ENCODE assay signal across 10 mouse cellular contexts in the genomic region with DNA sequence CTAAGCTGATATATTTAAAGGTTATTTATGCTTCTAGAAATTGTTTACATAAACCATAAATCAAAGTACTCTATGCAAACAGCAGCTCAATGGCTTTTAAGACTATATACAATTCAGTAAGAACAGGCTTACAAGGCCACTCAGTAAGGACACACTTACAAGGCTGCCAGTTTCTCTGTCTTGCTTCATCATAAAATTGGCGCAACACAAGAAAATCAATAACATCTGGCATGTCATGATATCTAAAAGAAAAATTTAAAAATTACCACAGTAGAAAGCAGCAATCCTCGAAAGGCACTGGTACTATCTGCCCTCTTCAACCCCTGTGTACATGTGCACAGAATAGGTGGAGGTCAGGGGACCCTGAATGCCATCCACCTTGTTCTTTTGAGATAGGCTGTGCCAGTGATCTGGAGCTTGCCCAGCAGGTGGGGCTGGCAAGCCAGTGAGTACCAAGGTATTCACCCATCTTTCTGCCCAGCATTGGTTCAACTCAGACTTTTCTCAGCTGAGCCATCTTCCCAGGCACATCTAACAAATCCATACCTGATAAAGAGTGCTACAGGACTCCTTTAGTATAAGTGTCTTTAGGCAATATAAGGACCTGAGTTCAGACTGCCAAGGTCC. TPM values are rescaled to one million over a fixed set of nuclear protein-coding genes. Genes with fewer than 3 reads are reported as not detected.
DNase-seq lines count a peak whose midpoint lies in the region; ATAC-seq lines count a peak whose summit lies in the region.
"Had no signal": no experiment of that assay in that cellular context is flagged by ENCODE, and none has a peak within 500 bp of the region (broad histone marks: within the 10 kb centered on the region; RNA-seq: fewer than 3 reads in every experiment).

No protein-coding gene starts in this region.

- intact Hi-C loops in heart, postnatal 14 days (cut with DNase I), result no loop called here

- H3K4me3 ChIP-seq in midbrain, embryonic 11.5 days (ENCODE audit: low read depth, low read length), result no peak overlapping the region
- H3K4me3 ChIP-seq: erythroblast, embryonic 14.5 days; limb, embryonic 13.5 days had no signal

- no peak overlapping the region for H3K27ac ChIP-seq in midbrain, embryonic 11.5 days (ENCODE audit: low read depth, low read length)
- H3K27ac ChIP-seq: limb, embryonic 13.5 days had no signal

- H3K4me2 ChIP-seq in midbrain, embryonic 11.5 days, result no peak overlapping the region
- H3K4me2 ChIP-seq: limb, embryonic 13.5 days had no signal

- WGBS in midbrain, embryonic 11.5 days, result 92% methylated on average over 2 of the region's 2 CpGs

- H3K36me3 ChIP-seq in midbrain, embryonic 11.5 days (ENCODE audit: control insufficient read depth, insufficient read depth, low read length), result peaks cover 39% of the 10 kb centered on the region

- H3K4me1 ChIP-seq in midbrain, embryonic 11.5 days (ENCODE audit: control insufficient read depth, insufficient read depth, low read length), result no peaks in the 10 kb centered on the region
- H3K4me1 ChIP-seq: limb, embryonic 13.5 days had no signal

- no peaks in the 10 kb centered on the region for H3K9me3 ChIP-seq in midbrain, embryonic 11.5 days (ENCODE audit: control insufficient read depth, low read length)
- H3K9me3 ChIP-seq: limb, embryonic 13.5 days had no signal

- H3K27me3 ChIP-seq in midbrain, embryonic 11.5 days (ENCODE audit: control insufficient read depth, insufficient read depth, low read length), result no peaks in the 10 kb centered on the region
- H3K27me3 ChIP-seq: limb, embryonic 13.5 days had no signal

- no peak overlapping the region for H3K9ac ChIP-seq in midbrain, embryonic 11.5 days (ENCODE audit: low read length)
- H3K9ac ChIP-seq: limb, embryonic 13.5 days had no signal

- DNase-seq in heart, postnatal 14 days, result peak; percentile 8 to 12
- no peak for DNase-seq in heart, adult 18-20 months
- DNase-seq in embryo, embryonic 10.5 days (ENCODE audit: low spot score), result no peak
- no peak for DNase-seq in urinary bladder, adult 18-20 months (ENCODE audit: low spot score in 2 of 2)
- DNase-seq in midbrain, embryonic 11.5 days (ENCODE audit: low spot score, missing footprints), result no peak

- ATAC-seq in CD4-positive, CD25-positive, alpha-beta regulatory T cell, adult 4 months, result peak; percentile 47
- ATAC-seq in common myeloid progenitor, adult 5-6 weeks (replicated peaks; ENCODE audit: low read depth, poor library complexity, severe bottlenecking), result peak; percentile 37; the same call in 1 of the 2 replicates
- 0 out of 2 replicates have a peak, but pooled peaks have one; percentile 40 for ATAC-seq in monocyte, adult 5-6 weeks (replicated peaks; ENCODE audit: insufficient number of reproducible peaks, low FRiP score, low TSS enrichment, poor library complexity, severe bottlenecking)
- ATAC-seq in midbrain, embryonic 11.5 days (ENCODE audit: low FRiP score), result no peak

RNA-seq across cellular contexts. Expression of gene Psmg1, which starts 39.8 kb away (rescaled TPM):
- total RNA-seq in heart, postnatal 14 days (2021), result 10 to 100 TPM; 21.5 to 24.4 TPM
- 10 to 100 TPM; 25.5 to 27.3 TPM for total RNA-seq in heart, adult 18-20 months (2021)
- polyA plus RNA-seq in CD4-positive, CD25-positive, alpha-beta regulatory T cell, adult 4 months (2017; shearing (Covaris generic)), result 10 to 100 TPM; 23.4 to 24.1 TPM
- 60.0 and 66.6 TPM in 2 replicates for total RNA-seq in common myeloid progenitor, adult 5-6 weeks (2017)
- 21.3 to 27.5 TPM (median 22.7 TPM) in 3 replicates for total RNA-seq in monocyte, adult 5-6 weeks (2017)
- 94.6 and 107 TPM in 2 replicates for polyA plus RNA-seq in midbrain, embryonic 11.5 days (2014; fragmentation: Nextera tagmentation; extraction: Ambion mirVana)

RNA-seq across cellular contexts. Expression of gene Brwd1, which starts 51.7 kb away (rescaled TPM):
- 10 to 100 TPM; 93.1 to 93.7 TPM for total RNA-seq in heart, postnatal 14 days (2021)
- 10 to 100 TPM; 75.4 to 80.1 TPM for total RNA-seq in heart, adult 18-20 months (2021)
- 10 to 100 TPM; 54.9 to 60.0 TPM for polyA plus RNA-seq in CD4-positive, CD25-positive, alpha-beta regulatory T cell, adult 4 months (2017; shearing (Covaris generic))
- total RNA-seq in common myeloid progenitor, adult 5-6 weeks (2017), result 61.2 and 62.8 TPM in 2 replicates
- 111 to 204 TPM (median 115 TPM) in 3 replicates for total RNA-seq in monocyte, adult 5-6 weeks (2017)
- 192 and 212 TPM in 2 replicates for polyA plus RNA-seq in midbrain, embryonic 11.5 days (2014; fragmentation: Nextera tagmentation; extraction: Ambion mirVana)

Comparison
In these comparisons a context has a peak if more than half of its experiments do, and no peak if none do; other contexts are left out.
1. DNase-seq: peak in heart, postnatal 14 days (2 of 2); none in heart, adult 18-20 months (0 of 2), embryo, embryonic 10.5 days (single experiment), urinary bladder, adult 18-20 months (0 of 2) and midbrain, embryonic 11.5 days (single experiment).